Comparison of ENCODE assay signal across 17 mouse cellular contexts in the genomic region with DNA sequence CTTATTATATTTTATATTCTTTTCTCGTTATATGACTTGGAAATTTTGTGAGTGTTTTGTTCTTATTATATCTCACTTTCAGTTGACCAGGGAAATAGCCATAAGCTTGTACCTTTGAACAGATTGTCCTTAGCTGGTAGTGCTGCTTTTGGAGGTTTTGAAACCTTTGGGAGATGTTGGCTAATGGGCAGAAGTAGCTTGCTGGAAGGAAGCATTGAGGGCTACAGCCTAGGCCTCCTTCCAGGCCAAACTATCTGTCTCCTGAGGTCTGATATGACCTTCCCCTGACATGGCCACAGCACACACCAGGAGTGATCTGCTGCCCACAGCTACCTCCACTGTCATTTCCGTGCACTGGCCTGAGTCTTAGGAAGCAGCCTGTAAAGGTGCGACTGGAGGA.
"Had no signal": no experiment of that assay in that cellular context is flagged by ENCODE, and none has a peak within 500 bp of the region (broad histone marks: within the 10 kb centered on the region; RNA-seq: fewer than 3 reads in every experiment).

No protein-coding gene starts in this region.

- H3K36me3 ChIP-seq: liver, embryonic 15.5 days; midbrain, embryonic 12.5 days; midbrain, embryonic 15.5 days; neural tube, embryonic 13.5 days had no signal

- H3K27me3 ChIP-seq: liver, embryonic 15.5 days; midbrain, embryonic 12.5 days; midbrain, embryonic 15.5 days; neural tube, embryonic 13.5 days had no signal

- DNase-seq: kidney, adult 11 months; kidney, adult 8-10 months; kidney, postnatal 14 days; kidney, postnatal 4 days; layer of hippocampus, adult 9-11 months; lung, embryonic 14.5 days; retina, postnatal 1 day; right cerebral cortex, postnatal 25 days; thymus, adult 18-20 months; thymus, postnatal 36 days had no signal

- H3K4me1 ChIP-seq: liver, embryonic 15.5 days; midbrain, embryonic 12.5 days; midbrain, embryonic 15.5 days; neural tube, embryonic 13.5 days had no signal

- H3K9me3 ChIP-seq: liver, embryonic 15.5 days; midbrain, embryonic 12.5 days; midbrain, embryonic 15.5 days; neural tube, embryonic 13.5 days had no signal

- H3K27ac ChIP-seq: liver, embryonic 15.5 days; macrophage; midbrain, embryonic 12.5 days; midbrain, embryonic 15.5 days; neural tube, embryonic 13.5 days had no signal

- ATAC-seq: midbrain, embryonic 15.5 days had no signal

- H3K4me3 ChIP-seq: liver, embryonic 15.5 days; midbrain, embryonic 12.5 days; midbrain, embryonic 15.5 days; myocyte; neural tube, embryonic 13.5 days had no signal

- H3K9ac ChIP-seq: liver, embryonic 15.5 days; lung, embryonic 14.5 days; midbrain, embryonic 12.5 days; midbrain, embryonic 15.5 days; neural tube, embryonic 13.5 days had no signal

- H3K4me2 ChIP-seq: liver, embryonic 11.5 days; liver, embryonic 15.5 days; lung, embryonic 14.5 days; midbrain, embryonic 12.5 days; midbrain, embryonic 15.5 days; neural tube, embryonic 13.5 days had no signal
